Mouse (Mus musculus): ENCODE results near the gene Catsper4. TPM values are rescaled to one million over a fixed set of nuclear protein-coding genes. Genes with fewer than 3 reads are reported as not detected.
"Not testable (repeated sequence)": the region's sequence is repeated elsewhere in the genome, so short reads cannot be mapped to it uniquely, and the experiment has no call there.

The Catsper4 gene
- not detected in 2 replicates for polyA plus RNA-seq (2016; fragmentation: Nextera tagmentation; extraction: Ambion mirVana)

DNA sequence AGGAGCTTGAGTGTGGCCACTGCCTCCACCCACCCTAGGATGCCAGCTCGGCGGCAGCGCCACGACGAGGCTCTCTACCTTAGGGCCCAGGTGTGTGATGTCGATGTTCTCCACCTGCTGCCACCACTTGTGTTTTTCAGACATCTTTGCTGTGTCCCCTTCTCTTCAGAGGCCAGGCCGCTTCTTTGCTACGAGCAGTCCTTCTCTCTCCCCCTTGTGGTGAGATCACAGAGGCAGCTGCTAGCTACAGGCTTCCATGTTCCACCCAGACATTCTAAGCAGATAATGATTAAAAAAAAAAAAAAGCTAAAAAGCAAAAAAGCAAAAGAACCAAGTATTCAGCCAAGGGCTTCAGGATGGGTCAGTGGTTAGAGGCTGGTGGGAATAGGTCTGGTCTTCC, at the start of gene Catsper4:
Catsper4 (minus strand) TSS at position 190 of the 400 bp plus-strand sequence.
- H3K4me3 ChIP-seq: no peak within 1 kb of the TSS
- no peak within 1 kb of the TSS for H3K9ac ChIP-seq
- H3K9me3 ChIP-seq: no peaks in the 10 kb centered on the region
- no peak for ATAC-seq (ENCODE audit: low FRiP score, low read depth)
- no peak within 1 kb of the TSS for H3K27ac ChIP-seq
- H3K4me1 ChIP-seq: no peaks in the 10 kb centered on the region
- H3K36me3 ChIP-seq: no peaks in the 10 kb centered on the region
- WGBS: 77% methylated on average over 8 of the region's 8 CpGs
- H3K4me2 ChIP-seq (replicated peaks): no peak within 1 kb of the TSS
- no peaks in the 10 kb centered on the region for H3K27me3 ChIP-seq (replicated peaks)

- no peak overlapping the region for H3K9ac ChIP-seq
- WGBS: 8% methylated on average over 14 of the region's 14 CpGs
- no peaks in the 10 kb centered on the region for H3K9me3 ChIP-seq
- peak overlapping the region; percentile 33 for H3K4me2 ChIP-seq (replicated peaks)
- no peaks in the 10 kb centered on the region for H3K4me1 ChIP-seq
- H3K36me3 ChIP-seq: peaks cover 20% of the 10 kb centered on the region
- H3K4me3 ChIP-seq: no peak overlapping the region
- no peaks in the 10 kb centered on the region for H3K27me3 ChIP-seq (replicated peaks)
- ATAC-seq (ENCODE audit: low FRiP score, low read depth): no peak
- H3K27ac ChIP-seq: no peak overlapping the region
Observed at GRCm38 (mm10) chr4:134273417-134274345, 46.5 kb upstream of the Catsper4 start.

DNA sequence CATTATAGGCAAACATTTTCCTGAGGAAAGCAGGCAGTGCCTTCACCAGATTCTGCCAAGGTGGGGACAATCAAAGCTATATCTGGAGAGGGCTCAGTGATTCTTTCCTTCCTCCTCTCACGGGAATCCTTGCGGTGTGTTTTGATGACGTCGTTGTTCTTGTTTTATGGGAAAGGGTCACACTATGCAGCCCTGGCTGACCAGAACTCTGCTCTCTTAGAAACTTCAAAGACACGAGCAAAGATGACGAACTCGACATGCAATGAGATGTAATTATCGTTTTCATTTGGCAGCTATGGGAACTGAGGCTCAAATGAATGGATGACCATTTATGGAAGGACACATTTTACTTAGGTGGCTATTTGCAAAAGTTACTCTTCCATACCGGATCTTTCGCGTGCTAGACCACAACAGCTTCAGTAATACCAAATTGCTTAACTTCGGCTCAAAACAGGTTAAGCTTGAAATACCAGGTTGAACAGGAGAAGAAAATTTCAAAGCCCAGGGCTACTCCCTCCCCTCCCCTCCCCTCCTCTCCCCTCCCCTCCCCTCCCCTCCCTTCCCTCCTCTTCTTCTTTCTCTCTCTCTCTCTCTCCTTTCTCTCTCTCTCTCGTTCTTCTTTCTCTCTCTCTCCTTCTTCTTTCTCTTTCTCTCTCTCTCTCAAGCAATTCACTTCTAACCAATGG, 45.7 kb upstream of the Catsper4 start:
- no peak for ATAC-seq (ENCODE audit: low FRiP score, low read depth)
- no peak overlapping the region for H3K4me3 ChIP-seq
- peak overlapping the region; percentile 33 for H3K4me2 ChIP-seq (replicated peaks)
- peaks cover 14% of the 10 kb centered on the region for H3K36me3 ChIP-seq
- no peaks in the 10 kb centered on the region for H3K4me1 ChIP-seq
- no peaks in the 10 kb centered on the region for H3K9me3 ChIP-seq
- H3K27me3 ChIP-seq (replicated peaks): no peaks in the 10 kb centered on the region
- H3K27ac ChIP-seq: no peak overlapping the region
- H3K9ac ChIP-seq: no peak overlapping the region
- WGBS: 30% methylated on average over 12 of the region's 13 CpGs

DNA sequence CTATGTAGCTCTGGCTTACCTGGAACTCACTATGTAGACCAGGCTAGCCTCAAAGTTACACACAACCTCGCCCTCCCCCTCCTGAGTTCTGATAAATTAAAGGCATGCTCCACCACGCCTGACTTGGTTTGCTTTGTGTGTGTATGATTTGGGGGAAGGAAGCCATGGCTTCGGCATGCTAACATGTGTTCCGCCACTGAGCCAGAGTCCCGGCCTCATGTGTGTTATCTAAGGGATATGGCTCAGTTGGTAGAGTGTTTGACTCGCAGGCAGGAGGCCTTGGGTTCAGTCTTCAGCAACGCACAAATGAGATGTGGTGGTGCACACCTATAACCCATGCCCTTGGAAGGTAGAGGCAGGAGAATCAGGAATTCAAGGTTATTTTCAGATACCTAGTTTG, 44.8 kb upstream of the Catsper4 start:
- H3K9me3 ChIP-seq: no peaks in the 10 kb centered on the region
- no peak overlapping the region for H3K4me3 ChIP-seq
- H3K4me1 ChIP-seq: no peaks in the 10 kb centered on the region
- peaks cover 9% of the 10 kb centered on the region for H3K36me3 ChIP-seq
- no peak overlapping the region for H3K4me2 ChIP-seq (replicated peaks)
- 86% methylated on average over 7 of the region's 7 CpGs for WGBS
- H3K27me3 ChIP-seq (replicated peaks): no peaks in the 10 kb centered on the region
- H3K9ac ChIP-seq: no peak overlapping the region
- ATAC-seq (ENCODE audit: low FRiP score, low read depth): no peak
- no peak overlapping the region for H3K27ac ChIP-seq

DNA sequence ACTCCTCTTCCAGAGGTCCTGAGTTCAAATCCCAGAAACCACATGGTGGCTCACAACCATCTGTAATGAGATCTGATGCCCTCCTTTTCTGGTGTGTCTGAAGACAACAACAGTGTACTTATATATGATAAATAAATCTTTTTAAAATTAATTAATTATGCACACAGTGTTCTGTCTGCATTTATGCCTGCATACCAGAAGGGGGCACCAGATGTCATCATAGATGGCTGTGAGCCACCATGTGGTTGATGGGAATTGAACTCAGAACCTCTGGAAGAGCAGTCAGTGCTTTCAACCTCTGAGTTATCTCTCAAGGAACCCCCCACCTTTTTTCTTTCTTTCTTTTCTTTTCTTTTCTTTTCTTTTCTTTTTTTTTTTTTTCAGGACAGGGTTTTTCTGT, 42.4 kb upstream of the Catsper4 start:
- not testable (repeated sequence) for H3K4me3 ChIP-seq; H3K36me3 ChIP-seq; H3K27ac ChIP-seq; H3K9ac ChIP-seq; H3K4me2 ChIP-seq (replicated peaks); ATAC-seq (ENCODE audit: low FRiP score, low read depth); H3K27me3 ChIP-seq (replicated peaks); H3K4me1 ChIP-seq; H3K9me3 ChIP-seq

DNA sequence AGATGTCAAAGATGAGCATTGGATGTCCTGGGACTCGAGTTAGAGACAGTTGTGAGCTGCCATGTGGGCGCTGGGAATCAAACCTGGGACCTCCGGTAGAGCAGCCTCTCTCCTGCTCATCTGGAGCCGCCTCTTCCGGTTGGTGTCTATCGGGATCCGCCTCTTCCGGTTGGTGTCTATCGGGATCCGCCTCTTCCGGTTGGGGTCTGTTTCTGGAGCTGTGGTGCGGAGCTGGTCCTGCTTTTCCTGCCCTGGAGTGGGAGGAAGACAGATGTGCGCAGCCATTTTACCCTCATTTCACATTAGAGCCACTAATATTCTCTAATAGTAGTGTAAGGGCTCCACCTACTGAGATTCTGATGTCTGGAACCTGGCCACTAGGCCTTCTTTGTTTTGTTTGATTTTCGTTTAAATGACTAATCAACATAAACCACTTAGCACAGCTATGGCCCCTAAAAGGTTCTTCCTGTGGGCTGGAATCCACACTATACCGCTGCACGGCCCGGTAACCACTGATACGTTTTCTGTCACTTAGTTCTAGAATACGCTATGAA, 41.0 kb upstream of the Catsper4 start:
- Histone ChIP-seq H3K4me3 (no peak overlapping the region), H3K27me3 (replicated peaks) (no peaks in the 10 kb centered on the region), H3K27ac (no peak overlapping the region), H3K36me3 (no peaks in the 10 kb centered on the region), H3K9me3 (no peaks in the 10 kb centered on the region), H3K9ac (no peak overlapping the region), H3K4me2 (replicated peaks) (no peak overlapping the region), H3K4me1 (no peaks in the 10 kb centered on the region)
- 86% methylated on average over 19 of the region's 19 CpGs for WGBS
- ATAC-seq (ENCODE audit: low FRiP score, low read depth): no peak

DNA sequence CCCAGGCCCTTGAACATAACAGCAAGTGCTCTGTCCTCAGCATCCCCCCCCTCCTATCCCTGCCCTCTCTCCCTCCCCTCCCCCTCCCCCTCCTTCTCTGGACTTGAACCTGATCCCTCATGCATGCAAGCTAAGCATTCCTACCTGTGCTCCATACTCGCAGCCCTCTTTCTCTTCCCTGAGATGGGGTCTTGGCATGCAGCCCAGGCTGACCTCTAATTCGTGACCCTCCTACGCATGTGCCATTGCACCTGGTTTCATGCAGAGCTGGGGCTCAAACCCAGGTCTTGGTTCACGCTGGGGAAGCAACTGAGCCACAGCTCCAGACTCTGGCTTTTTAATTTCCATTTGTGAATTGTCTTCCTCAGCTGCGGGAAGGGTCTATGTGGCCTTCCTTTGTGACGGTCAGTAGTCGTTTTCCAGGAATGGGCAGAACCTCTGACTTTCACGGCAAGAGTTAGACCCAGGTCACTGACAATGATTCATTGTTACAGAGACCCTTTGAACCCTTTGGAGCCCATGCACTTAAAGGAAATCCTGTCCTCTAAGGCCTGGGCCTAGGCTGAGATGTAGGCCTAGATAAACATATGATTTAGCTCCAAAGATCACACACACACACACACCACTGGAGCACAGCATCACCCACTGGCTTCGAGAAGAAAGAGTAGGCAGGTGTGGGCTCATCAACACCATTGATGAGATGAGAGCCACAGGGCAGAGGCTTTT, 38.8 kb upstream of the Catsper4 start:
- Histone ChIP-seq H3K4me2 (replicated peaks) (no peak overlapping the region), H3K4me1 (no peaks in the 10 kb centered on the region), H3K36me3 (no peaks in the 10 kb centered on the region), H3K27me3 (replicated peaks) (no peaks in the 10 kb centered on the region), H3K27ac (no peak overlapping the region), H3K9ac (no peak overlapping the region), H3K9me3 (no peaks in the 10 kb centered on the region), H3K4me3 (no peak overlapping the region)
- no peak for ATAC-seq (ENCODE audit: low FRiP score, low read depth)
- WGBS: 53% methylated on average over 9 of the region's 9 CpGs

DNA sequence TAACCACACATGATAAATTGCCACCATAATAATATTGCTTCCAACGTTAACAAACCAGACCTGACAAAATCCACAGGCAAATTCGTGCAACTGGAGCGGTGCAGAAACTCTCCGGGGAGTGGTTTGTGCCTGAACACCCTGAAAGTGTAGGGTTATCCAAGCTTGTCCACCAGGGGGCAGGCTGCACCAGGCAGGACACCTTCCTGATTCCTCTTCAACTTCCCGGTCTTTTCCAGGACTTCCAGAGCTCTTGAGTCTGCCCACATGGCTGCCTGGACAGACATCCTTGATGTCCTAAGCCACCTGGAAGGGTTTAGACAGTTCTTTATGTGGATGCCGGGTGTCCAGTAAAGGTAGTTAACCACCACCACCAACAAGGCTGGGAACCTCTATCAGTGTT, 36.0 kb upstream of the Catsper4 start:
- H3K4me2 ChIP-seq (replicated peaks): no peak overlapping the region
- WGBS: 34% methylated on average over 6 of the region's 6 CpGs
- H3K36me3 ChIP-seq: no peaks in the 10 kb centered on the region
- H3K4me3 ChIP-seq: no peak overlapping the region
- no peak overlapping the region for H3K9ac ChIP-seq
- no peaks in the 10 kb centered on the region for H3K4me1 ChIP-seq
- ATAC-seq (ENCODE audit: low FRiP score, low read depth): no peak
- H3K9me3 ChIP-seq: no peaks in the 10 kb centered on the region
- no peak overlapping the region for H3K27ac ChIP-seq
- no peaks in the 10 kb centered on the region for H3K27me3 ChIP-seq (replicated peaks)

DNA sequence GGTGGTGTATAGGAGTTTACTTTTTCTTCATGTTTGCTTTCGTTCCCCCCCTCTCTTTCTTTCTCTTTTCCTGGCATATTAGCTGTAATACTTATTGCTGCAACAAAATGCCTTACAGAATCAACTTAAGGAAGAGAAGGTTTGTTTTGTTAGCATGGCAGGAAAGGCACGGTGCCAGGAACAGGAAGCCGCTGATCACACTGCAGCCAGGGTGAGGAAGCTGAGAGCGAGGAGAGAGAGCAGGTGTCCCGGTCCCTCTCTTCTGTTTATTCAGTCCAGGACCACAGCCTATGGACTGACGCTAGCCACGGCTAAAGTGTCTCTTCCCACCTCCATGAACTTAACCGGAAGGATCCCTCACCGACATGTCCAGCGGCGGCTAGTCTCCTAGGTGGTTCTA, 31.2 kb upstream of the Catsper4 start:
- no peak overlapping the region for H3K4me2 ChIP-seq (replicated peaks)
- H3K9me3 ChIP-seq: no peaks in the 10 kb centered on the region
- H3K36me3 ChIP-seq: no peaks in the 10 kb centered on the region
- H3K4me3 ChIP-seq: no peak overlapping the region
- no peak overlapping the region for H3K27ac ChIP-seq
- 70% methylated on average over 11 of the region's 11 CpGs for WGBS
- peaks cover 42% of the 10 kb centered on the region for H3K4me1 ChIP-seq
- H3K9ac ChIP-seq: no peak overlapping the region
- peaks cover 19% of the 10 kb centered on the region; the same call in 1 of the 2 replicates for H3K27me3 ChIP-seq (replicated peaks)
- no peak for ATAC-seq (ENCODE audit: low FRiP score, low read depth)

- Histone ChIP-seq H3K27ac (no peak overlapping the region), H3K9me3 (no peaks in the 10 kb centered on the region), H3K36me3 (no peaks in the 10 kb centered on the region), H3K9ac (no peak overlapping the region), H3K27me3 (replicated peaks) (peaks cover 28% of the 10 kb centered on the region), H3K4me3 (no peak overlapping the region), H3K4me1 (peaks cover 49% of the 10 kb centered on the region), H3K4me2 (replicated peaks) (no peak overlapping the region)
- no peak for ATAC-seq (ENCODE audit: low FRiP score, low read depth)
- 5% methylated on average over 11 of the region's 11 CpGs for WGBS
Observed at GRCm38 (mm10) chr4:134257198-134258009, 30.2 kb upstream of the Catsper4 start.

DNA sequence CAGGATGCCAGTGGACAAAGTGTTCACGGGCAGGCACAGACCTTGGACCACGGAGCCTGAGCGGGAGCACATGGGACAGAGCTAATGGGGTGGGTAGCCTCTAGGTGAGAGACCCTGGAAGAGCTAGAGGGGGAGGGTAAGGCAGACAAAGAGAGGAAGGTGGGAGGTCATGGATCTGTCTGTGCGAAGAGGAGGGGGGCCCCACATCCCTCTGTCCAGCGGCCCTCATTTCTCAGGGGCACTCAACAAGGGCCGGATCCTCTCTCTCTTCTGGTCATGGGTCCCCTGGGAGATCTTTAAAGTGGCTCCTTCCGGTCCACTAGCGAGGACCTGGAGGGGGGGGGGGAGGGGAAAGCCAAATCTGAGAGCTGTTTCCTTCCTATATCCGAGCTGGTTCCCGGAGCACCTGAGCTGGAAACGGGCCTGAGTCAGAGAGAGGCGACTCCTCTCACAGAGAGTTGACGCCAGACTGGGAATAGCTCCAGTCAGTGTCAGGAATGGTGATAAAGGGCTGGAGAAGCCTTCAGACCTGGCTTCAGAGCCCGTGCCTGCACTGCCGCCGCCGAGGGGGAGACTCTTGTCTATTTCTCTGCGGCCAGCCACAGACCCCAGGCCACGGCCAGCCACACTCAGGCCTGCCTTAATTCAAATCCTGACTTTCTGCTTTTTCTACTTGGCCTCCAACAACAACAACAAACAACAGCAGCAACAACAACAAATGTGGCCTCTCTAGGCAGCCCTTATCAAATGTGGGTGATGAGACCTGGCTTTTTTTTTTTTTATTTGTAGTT, 29.4 kb upstream of the Catsper4 start:
- no peak overlapping the region for H3K9ac ChIP-seq
- 4% methylated on average over 19 of the region's 19 CpGs for WGBS

More for the DNA sequence above, 29.4 kb upstream of the Catsper4 start:
- Histone ChIP-seq H3K27me3 (replicated peaks) (peaks cover 36% of the 10 kb centered on the region), H3K36me3 (no peaks in the 10 kb centered on the region), H3K4me3 (no peak overlapping the region), H3K9me3 (no peaks in the 10 kb centered on the region), H3K27ac (0 out of 2 replicates have a peak overlapping the region, but pooled peaks have one; percentile 23), H3K4me2 (replicated peaks) (peak overlapping the region; percentile 21), H3K4me1 (peaks cover 57% of the 10 kb centered on the region)
- ATAC-seq (ENCODE audit: low FRiP score, low read depth): no peak

Measured in neural tube, embryonic 12.5 days (tissue).